Mouse (Mus musculus): ENCODE data around the gene Zbtb7a. TPM values are rescaled to one million over a fixed set of nuclear protein-coding genes. Genes with fewer than 3 reads are reported as not detected.

Zbtb7a gene
- polyA plus RNA-seq, 1 experiment = 100.0 TPM

DNA sequence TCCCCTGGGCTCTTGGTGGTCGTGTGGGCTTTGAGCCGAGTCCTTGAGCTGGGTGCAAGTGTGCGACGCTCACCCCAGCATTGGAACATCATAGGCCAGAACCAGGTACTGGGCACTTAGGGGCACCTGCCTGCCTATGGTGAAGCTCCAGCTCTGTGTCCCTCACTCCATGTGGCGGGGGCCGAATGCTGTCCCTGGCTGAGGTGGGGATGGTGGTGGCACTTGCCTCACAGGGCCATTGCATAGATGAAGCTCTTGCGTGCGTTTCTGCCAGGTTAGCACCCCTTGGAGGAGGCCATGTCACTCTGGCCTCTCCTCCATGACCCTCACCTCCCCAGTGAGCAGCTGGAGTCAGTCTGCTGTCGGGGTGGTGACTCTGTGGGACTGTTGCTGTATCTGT is 52.1 kb downstream of the Zbtb7a start:
- peaks cover 64% of the 10 kb centered on the region for H3K4me1 ChIP-seq
- H3K27me3 ChIP-seq (replicated peaks) = no peaks in the 10 kb centered on the region
- TF ChIP-seq FLI1 (IDR thresholded peaks at IDR 0.05; ENCODE audit: low read length) = no peak
- no peak for TF ChIP-seq GATA1 (IDR thresholded peaks at IDR 0.05; ENCODE audit: borderline replicate concordance, low read length)
- peaks cover 5% of the 10 kb centered on the region for H3K9me3 ChIP-seq
- H3K4me3 ChIP-seq (replicated peaks) = no peak overlapping the region
- H3K36me3 ChIP-seq (replicated peaks; ENCODE audit: low read length) = peaks cover 77% of the 10 kb centered on the region

DNA sequence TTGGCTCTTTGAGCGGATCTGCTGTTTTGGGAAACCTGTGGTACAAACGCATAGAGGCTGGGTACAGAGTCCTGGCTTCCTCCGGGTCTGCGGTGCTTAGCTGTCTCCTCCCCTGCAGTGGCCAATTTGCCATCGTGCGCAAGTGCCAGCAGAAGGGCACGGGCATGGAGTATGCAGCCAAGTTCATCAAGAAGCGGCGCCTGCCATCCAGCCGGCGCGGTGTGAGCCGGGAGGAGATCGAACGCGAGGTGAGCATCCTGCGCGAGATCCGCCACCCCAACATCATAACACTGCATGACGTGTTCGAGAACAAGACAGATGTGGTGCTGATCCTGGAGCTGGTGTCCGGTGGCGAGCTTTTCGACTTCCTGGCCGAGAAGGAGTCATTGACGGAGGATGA is 54.8 kb downstream of the Zbtb7a start:
- Histone ChIP-seq H3K9me3 (peaks cover 5% of the 10 kb centered on the region), H3K36me3 (replicated peaks; ENCODE audit: low read length) (peaks cover 61% of the 10 kb centered on the region), H3K4me1 (peaks cover 67% of the 10 kb centered on the region), H3K27me3 (replicated peaks) (peaks cover 13% of the 10 kb centered on the region), H3K4me3 (replicated peaks) (no peak overlapping the region)
- no peak for TF ChIP-seq FLI1 (IDR thresholded peaks at IDR 0.05; ENCODE audit: low read length)
- TF ChIP-seq GATA1 (IDR thresholded peaks at IDR 0.05; ENCODE audit: borderline replicate concordance, low read length) = no peak

DNA sequence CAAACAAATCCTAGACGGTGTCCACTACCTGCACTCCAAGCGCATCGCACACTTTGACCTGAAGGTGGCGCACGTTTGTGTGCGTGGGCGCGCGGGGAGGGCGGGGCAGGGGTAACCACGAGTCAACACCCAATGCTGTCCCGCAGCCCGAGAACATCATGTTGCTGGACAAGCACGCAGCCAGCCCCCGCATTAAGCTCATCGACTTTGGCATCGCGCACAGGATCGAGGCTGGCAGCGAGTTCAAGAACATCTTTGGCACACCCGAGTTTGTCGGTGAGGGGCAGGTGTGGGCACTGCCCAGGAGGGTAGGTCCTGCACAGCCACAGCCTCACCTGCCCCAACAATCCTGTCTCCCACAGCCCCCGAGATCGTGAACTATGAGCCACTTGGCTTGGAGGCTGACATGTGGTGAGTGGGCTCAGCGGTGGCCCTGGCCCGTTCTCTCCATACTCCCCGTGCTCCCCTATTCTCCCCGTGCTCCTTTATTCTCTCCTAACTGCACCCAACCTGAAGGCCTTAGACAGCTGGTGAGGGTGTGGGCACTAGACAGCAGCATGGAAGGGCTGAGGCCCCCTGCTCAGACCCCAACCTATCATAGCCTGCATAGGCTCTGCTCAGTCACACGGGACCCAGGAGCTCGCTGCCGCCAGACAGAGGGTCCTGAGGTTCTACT is 55.4 kb downstream of the Zbtb7a start:
- TF ChIP-seq GATA1 (IDR thresholded peaks at IDR 0.05; ENCODE audit: borderline replicate concordance, low read length) = no peak
- Histone ChIP-seq H3K9me3 (peaks cover 5% of the 10 kb centered on the region), H3K4me1 (peaks cover 65% of the 10 kb centered on the region), H3K27me3 (replicated peaks) (peaks cover 19% of the 10 kb centered on the region), H3K4me3 (replicated peaks) (peak overlapping the region; percentile 15), H3K36me3 (replicated peaks; ENCODE audit: low read length) (peaks cover 56% of the 10 kb centered on the region)

DNA sequence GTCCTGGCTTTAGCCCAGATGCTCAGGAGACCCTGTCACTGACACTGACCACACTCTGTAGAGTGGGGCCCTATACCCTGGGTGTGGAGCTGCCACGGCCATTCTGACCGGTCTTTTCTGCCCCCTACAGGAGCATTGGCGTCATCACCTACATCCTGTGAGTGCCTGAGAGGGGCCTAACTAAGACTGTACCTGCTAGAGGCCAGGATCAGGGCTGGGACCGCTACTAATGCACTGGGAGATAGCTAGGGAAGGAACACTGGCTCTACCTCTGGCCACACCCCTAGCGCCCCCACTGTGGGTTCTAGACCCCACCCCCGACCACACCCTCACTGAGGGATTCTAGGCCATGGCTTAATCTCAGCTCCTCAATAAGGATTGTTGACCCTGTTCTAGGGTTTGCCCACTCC is 55.9 kb downstream of the Zbtb7a start:
- no peak for TF ChIP-seq FLI1 (IDR thresholded peaks at IDR 0.05; ENCODE audit: low read length)
- TF ChIP-seq GATA1 (IDR thresholded peaks at IDR 0.05; ENCODE audit: borderline replicate concordance, low read length) = no peak
- Histone ChIP-seq H3K4me1 (peaks cover 67% of the 10 kb centered on the region), H3K36me3 (replicated peaks; ENCODE audit: low read length) (peaks cover 51% of the 10 kb centered on the region), H3K4me3 (replicated peaks) (peak overlapping the region; percentile 15), H3K27me3 (replicated peaks) (peaks cover 24% of the 10 kb centered on the region), H3K9me3 (peaks cover 5% of the 10 kb centered on the region)

DNA sequence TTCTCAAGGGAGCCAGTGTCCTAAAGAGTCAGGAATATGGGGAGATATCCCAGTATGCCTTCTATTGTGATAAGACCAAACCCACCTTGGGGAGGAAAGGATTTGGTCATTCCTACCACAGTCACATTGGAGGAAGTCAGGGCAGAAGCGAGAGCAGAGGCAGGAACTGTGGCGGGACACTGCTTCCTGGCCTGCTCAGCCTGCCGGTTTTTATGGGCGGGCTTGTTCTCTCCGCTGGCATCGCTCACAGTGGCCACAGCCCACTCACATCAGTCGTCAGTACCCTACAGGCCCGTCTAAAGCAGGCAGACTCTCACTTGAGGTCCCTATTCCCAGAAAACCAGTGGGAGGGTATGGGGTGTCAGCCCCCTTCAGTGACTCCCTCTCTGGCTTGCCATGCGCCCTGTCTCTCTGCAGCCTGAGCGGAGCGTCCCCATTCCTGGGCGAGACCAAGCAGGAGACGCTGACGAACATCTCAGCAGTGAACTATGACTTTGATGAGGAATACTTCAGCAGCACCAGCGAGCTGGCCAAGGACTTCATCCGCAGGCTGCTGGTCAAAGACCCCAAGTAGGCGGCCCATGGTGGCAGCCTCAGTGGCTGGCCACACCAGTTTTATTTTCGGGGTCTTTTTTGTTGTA is 56.4 kb downstream of the Zbtb7a start:
- TF ChIP-seq FLI1 (IDR thresholded peaks at IDR 0.05; ENCODE audit: low read length) = no peak
- H3K9me3 ChIP-seq = peaks cover 5% of the 10 kb centered on the region
- peak overlapping the region; percentile 98 for H3K4me3 ChIP-seq (replicated peaks)
- peaks cover 67% of the 10 kb centered on the region for H3K4me1 ChIP-seq
- H3K27me3 ChIP-seq (replicated peaks) = peaks cover 29% of the 10 kb centered on the region
- H3K36me3 ChIP-seq (replicated peaks; ENCODE audit: low read length) = peaks cover 48% of the 10 kb centered on the region

- TF ChIP-seq GATA1 (IDR thresholded peaks at IDR 0.05; ENCODE audit: borderline replicate concordance, low read length) = no peak
- TF ChIP-seq FLI1 (IDR thresholded peaks at IDR 0.05; ENCODE audit: low read length) = no peak
- H3K4me3 ChIP-seq (replicated peaks) = peak overlapping the region; percentile 98
- H3K36me3 ChIP-seq (replicated peaks; ENCODE audit: low read length) = peaks cover 39% of the 10 kb centered on the region
- H3K4me1 ChIP-seq = peaks cover 59% of the 10 kb centered on the region
- H3K9me3 ChIP-seq = peaks cover 5% of the 10 kb centered on the region
- H3K27me3 ChIP-seq (replicated peaks) = peaks cover 37% of the 10 kb centered on the region
These were observed 57.4 kb downstream of the Zbtb7a start for GRCm38 (mm10) chr10:81192270-81192967.

DNA sequence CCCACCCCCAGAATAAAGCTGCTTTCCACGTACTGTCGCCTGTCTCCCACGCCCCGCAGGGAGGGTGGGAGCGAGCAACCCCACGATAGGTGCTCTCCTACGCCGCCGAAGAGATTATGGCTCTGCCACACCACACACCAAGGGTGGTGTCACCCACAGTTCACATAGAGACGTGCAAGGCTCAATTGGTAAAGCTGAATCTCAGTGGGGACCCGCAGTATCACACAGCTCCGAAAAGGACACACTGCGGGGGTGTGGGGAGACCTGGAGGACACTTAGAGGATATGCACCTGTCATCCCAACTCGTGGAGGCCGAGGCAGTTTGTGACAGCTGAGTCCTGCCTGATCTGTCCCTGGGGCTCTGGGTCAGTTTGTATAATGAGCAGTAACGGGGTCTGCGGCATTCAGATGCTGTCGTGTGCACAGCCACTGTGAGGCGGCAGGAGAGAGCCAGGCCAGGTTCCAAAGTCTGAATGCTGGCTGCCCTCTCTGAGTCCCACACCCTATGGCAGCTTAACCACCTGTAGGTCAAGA is 58.0 kb downstream of the Zbtb7a start:
- peak overlapping the region; percentile 98 for H3K4me3 ChIP-seq (replicated peaks)
- peaks cover 33% of the 10 kb centered on the region for H3K36me3 ChIP-seq (replicated peaks; ENCODE audit: low read length)
- H3K4me1 ChIP-seq = peaks cover 57% of the 10 kb centered on the region
- H3K9me3 ChIP-seq = peaks cover 5% of the 10 kb centered on the region
- H3K27me3 ChIP-seq (replicated peaks) = peaks cover 39% of the 10 kb centered on the region
- TF ChIP-seq FLI1 (IDR thresholded peaks at IDR 0.05; ENCODE audit: low read length) (no peak), GATA1 (IDR thresholded peaks at IDR 0.05; ENCODE audit: borderline replicate concordance, low read length) (no peak)

DNA sequence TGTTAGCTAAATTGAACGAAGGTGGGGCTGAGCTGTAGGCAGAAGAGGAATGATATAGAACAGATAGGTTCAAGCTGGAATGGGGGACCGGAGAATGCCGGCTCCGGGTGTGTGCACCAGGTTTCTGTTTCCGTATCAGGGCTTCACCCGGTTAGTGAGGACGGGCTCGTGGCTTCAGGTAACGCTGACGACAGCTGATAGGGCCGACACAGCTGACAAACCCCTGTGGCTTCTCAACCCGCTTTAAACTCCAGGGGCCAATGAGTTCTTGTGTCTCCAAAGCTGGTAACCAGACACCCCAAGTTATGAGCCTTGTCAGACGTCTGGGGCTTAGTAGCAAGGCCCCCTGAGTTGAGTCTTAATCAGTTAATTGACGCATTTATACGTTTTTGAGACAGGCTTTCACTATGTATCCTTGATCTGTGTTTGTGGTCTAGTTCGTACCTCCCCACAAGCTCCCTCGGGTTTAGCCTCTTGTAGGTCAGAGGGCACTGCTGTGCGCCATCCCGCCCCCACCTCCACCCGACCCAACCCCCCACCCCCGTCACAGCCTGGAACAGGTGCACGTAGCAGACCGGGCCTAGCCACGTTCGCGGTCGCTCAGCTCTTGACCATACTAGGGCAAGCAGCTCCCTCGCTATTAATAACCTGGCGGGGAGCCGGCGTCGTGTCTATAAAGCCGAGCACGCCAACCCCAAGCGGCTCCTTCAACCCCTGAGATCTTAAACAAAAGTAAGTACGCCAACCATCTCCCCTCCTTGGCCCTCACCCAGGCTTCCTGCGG is 59.2 kb downstream of the Zbtb7a start:
- H3K36me3 ChIP-seq (replicated peaks; ENCODE audit: low read length) = peaks cover 23% of the 10 kb centered on the region
- peak overlapping the region; percentile 76 for H3K4me3 ChIP-seq (replicated peaks)
- no peak for TF ChIP-seq GATA1 (IDR thresholded peaks at IDR 0.05; ENCODE audit: borderline replicate concordance, low read length)
- H3K4me1 ChIP-seq = peaks cover 57% of the 10 kb centered on the region
- H3K27me3 ChIP-seq (replicated peaks) = peaks cover 45% of the 10 kb centered on the region
- no peaks in the 10 kb centered on the region for H3K9me3 ChIP-seq

- peaks cover 57% of the 10 kb centered on the region for H3K4me1 ChIP-seq
- no peak overlapping the region for H3K4me3 ChIP-seq (replicated peaks)
- TF ChIP-seq FLI1 (IDR thresholded peaks at IDR 0.05; ENCODE audit: low read length) (no peak), GATA1 (IDR thresholded peaks at IDR 0.05; ENCODE audit: borderline replicate concordance, low read length) (no peak)
These were observed 60.3 kb downstream of the Zbtb7a start for GRCm38 (mm10) chr10:81195300-81195699.

More at GRCm38 (mm10) chr10:81195300-81195699, 60.3 kb downstream of the Zbtb7a start:
- Histone ChIP-seq H3K9me3 (no peaks in the 10 kb centered on the region), H3K36me3 (replicated peaks; ENCODE audit: low read length) (peaks cover 14% of the 10 kb centered on the region), H3K27me3 (replicated peaks) (peaks cover 56% of the 10 kb centered on the region)

Measured in megakaryocyte, embryonic 14.5 days (primary cell).